Mouse (Mus musculus): ENCODE measurements around the gene Nanos1.
A peak's percentile ranks its signal among the peaks of the same experiment; 100 is the strongest.

Nanos1 gene

DNA sequence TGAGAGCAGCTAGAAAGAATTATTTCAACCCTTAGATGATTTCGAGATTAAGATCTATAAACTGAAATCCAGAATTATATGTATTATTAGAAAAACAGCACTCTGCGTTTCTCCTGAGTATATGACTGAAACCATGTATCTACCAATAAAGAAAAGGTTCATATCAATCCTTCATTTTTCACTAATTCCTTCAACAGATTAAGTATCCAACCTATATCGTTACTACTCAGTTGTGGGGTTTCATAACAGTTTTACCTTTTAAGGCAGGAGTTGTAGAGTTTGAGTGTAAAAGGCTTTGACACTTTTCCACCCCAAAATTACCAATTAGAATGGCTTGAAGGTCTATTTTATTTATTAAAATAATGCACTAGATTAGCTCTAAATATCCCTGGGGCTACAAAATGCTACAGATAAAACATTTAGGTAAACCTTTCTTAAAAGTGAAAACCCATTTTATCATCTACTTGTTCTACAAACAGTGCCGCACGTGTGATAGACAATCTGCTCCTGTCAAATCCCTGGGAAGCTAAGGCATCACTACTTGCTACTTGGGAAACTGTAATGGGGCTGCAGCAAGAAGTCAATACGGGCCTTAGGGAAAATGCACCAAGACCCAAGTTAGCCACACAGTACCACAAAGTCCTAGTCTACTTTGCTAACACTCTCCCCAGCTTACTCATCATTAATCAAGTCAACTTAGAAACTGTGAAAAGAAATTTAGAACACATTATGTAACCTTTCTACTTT is 32.6 kb downstream of the Nanos1 start:
- no peak for DNase-seq (ENCODE audit: low spot score)

DNA sequence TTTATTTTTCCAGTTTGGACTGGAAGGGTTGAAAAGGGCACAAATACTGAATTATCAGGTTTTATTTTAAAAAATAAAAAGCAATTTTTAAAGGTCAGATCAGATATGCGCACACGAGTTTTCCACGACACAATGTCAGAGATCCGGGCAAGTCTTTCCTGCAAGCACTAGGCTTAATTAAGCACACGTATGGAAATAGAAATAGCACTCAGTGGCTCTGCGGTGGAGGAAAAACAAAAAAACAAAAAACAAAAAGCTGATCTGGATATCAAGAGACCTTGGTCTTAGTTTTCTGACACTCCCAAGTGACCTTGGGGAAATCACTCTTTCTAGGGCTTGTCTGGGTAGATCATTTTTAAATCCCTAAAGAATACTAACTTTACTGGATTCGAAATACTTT is 33.7 kb downstream of the Nanos1 start:
- no peak for DNase-seq (ENCODE audit: low spot score)

DNA sequence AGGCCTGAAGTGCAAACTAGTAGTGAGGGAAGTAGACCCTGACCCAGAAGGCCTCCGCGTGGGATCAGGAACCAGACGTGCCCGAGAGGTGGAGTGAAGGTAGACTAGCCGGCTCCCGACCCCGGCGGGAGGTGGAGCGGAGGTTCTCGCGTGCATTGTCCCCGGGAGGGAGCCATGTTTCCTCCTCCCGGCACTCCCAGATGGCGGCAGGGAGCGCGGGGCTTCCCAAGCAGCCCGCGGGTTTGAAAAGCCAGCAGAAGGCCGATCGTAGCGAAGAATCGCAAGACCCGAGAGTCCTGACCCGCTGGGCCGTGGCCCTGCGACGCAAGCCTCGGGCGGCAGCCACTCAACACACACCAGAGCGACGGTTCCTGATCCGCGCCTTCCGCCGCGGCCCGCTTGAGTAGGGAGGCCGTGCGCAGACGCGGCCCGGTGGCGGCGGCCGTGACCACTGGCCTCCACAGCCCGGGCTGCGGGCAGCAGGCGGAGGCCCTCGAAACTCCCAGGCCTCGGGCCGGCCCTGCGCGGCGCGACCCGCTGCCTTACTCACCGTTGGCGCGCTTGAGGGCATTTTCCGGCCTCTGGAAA is 34.2 kb downstream of the Nanos1 start:
- peak; percentile 78 for DNase-seq (ENCODE audit: low spot score)

DNA sequence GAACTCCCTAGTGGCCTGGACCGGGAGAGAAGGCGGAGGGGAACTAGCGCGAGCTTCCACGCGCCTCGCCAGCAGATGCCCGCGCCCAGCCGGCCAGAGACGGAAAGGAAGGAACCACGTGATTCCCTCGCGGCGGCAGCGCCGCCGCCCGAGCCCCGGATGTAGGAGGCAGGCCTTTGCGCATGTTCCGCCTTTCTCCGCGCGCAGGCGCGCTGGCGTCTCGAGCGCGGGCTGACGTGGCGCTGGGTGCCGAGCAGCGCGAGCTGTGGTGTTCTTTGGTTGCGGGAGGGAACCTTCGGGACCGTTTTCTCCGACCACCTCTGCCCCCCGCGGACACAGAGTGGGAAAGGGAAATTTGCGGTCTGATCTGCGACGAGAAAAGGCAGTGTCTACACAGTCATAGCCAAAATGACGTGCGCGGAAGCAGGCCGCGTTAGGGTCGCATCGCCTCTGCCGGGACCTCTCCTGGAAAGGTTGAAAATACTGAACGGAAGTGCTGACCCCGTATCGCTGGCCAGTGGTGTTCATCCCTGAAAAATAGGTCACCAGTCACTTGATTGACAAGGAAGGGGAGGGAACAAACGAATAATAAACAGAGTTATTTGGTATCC is 34.9 kb downstream of the Nanos1 start, which contains the start of gene Eif3a:
Gene Eif3a (minus strand): TSS at position 108 of the 611 bp plus-strand sequence.
- peak; percentile 96 for DNase-seq (ENCODE audit: low spot score)

DNA sequence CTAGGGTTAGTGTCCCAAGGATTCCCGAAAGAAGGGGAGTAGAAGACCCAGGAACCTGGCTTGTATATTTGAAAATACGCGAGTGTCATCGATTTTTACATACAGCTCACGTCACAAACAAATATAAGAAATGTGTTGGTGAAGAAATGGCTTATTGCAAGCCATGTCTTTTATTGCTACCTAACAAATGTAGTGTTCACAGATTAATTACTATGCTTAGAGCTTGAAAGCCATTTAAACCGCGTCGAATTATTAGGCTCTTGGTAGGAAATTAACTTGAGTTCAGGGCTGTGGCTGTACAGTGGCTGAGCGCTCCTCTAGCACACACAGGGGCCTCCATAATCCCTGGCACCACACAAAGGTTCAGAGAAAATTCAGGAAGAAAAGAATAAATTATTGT is 35.4 kb downstream of the Nanos1 start:
- DNase-seq (ENCODE audit: low spot score) = no peak

DNA sequence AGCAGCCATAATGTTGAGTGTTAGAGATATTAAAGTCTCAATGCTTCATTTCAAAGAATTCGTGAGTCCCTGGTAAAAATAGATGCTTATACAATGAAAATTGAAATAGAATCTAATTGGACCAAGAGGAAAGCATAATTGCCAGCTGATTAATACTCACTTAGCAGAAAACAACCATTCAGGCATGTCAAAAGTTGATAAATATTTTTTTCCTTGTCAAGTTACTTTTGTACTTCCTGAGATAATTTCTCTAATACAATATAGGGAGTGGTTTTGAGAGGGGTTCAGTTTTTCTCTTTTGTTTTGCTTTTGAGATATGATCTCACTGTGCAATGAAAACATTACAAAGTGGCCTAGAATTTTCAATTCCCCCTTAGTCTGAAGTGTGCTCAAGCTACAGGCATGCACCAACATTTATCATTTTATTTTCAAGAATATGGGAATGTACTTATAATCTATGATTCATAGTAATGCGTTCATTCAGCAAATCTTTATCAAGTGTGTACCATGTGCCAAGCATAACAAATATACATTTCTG is 37.5 kb downstream of the Nanos1 start:
- DNase-seq (ENCODE audit: low spot score) = no peak

DNA sequence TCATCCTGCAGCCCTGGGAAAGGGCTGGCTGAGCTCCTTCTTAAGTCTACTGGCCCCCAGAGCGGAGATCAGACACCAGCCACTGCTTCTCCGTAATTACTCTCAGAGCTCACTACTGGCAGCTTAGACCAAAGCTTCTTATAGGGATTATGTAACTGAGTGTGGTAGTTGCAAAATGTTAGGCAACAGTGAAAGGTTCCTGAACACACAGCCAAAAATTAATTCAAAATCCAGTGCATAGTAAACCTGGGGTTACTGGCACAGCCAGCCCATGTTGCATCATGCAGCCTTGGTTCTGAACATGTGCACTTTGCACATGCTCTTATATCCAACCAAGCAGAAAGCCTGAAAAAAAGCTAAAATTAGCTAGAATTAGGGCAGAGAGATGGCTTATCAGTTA is 39.5 kb downstream of the Nanos1 start:
- DNase-seq (ENCODE audit: low spot score) = no peak

DNA sequence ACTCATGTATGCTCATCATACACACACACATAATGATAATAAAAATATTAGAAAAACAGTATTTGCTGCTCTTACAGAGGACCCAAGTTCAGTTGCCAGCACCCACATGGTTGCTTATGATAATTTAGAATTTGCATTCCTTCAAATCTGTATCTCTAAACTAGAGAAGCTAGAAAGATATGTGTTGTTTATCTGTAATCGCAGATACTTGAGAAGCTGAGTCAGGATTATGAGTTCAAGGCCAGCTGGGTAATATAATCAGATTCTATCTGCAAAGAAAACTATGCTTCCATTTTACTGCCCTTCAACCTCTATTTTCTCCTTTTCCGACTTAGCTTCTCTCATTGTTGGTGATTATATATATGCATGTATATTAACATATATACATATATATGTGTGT is 41.6 kb downstream of the Nanos1 start:
- no peak for DNase-seq (ENCODE audit: low spot score)

DNA sequence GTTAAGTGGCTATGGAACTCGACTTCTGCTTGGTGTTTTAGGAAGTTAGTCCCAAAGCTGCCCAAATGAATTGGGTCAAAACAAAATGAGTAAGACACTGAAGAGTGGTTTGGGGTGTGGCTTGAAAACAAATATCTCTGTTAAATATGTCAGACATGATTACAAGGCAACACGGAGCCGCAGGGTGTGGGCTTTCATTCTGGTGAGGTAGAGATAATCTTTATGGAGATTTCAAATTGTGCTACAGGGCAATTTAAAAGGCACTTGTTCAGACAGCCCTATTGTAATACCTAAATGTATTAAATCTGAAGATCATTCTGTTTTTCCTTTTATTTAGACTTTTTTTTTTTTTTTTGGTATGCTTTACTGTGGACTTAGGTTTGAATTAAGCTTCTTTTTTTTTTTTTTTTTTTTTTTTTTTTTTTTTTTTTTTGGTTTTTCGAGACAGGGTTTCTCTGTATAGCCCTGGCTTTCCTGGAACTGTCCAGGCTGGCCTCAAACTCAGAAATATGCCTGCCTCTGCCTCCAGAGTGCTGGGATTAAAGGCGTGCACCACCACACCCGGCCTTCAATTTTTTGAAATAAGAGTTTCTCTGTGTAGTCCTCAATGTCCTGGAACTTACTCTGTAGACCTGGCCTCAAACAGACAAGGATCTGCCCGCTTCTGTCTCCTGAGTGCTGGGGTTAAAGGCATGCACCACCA is 44.2 kb downstream of the Nanos1 start:
- DNase-seq (ENCODE audit: low spot score) = no peak

DNA sequence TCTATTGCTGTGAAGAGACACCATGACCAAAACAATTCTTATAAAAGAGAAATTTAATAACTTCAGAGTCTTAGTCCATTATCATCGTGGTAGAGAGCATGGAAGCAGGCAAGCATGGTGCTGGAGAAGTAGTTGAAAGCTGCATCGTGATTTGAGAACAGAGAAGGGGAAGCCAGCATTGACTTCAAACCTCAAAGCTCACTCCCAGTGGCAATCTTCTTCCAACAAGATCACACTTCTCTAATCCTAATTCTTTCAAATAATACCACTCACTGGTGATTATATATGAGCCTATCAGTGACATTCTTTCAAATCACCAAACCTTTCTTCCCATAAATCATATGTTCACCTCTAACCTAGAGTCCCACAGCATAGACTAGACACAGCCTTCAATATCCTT is 49.1 kb downstream of the Nanos1 start:
- DNase-seq (ENCODE audit: low spot score) = no peak

Measured in testis, postnatal 14 days (tissue).